Mouse (Mus musculus): ENCODE measurements at regions not wholly inside any gene's neighbourhood (a gene's known extent, or its start where the extent isn't known, plus 50 kb on each side); places are given as distances from the start of the nearest gene placed in this dataset.

DNA sequence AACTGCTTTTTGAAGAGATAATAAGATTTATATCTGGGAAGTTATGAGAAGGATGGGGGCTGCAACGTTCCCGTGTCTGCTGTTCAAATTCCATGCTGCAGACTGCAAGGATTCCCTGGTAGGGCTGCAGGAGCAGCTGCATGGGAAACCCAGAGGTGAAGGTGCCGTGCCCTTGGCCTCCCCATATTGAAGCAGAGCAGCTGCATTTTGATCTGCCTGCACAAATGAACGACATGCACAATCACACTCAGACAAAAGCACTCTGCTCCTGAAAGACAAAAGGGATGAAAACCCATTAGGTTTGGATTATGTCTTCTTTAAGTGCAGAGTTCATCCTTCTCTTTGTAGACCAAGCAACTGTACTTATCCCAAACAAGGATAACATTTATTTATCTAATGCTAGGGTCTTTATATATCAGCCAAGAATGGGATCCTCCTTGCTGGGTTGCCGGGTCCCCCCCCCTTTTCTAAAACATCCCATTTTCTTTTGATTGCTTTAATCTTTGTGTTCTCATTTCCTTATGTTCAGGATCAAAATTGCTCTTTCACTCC is 122.3 kb upstream of the Kcnh8 start:
- no peak for TF ChIP-seq CTCF (conservative IDR thresholded peaks at IDR 0.05; ENCODE audit: low read length)
- TF ChIP-seq NANOG (IDR thresholded peaks at IDR 0.05; ENCODE audit: borderline replicate concordance, low read length): peak; percentile 33; the same call in 1 of the 2 replicates
- no peak for TF ChIP-seq POU5F1 (IDR thresholded peaks at IDR 0.05; ENCODE audit: borderline replicate concordance, low read length)
- no peaks in the 10 kb centered on the region for H3K27me3 ChIP-seq (ENCODE audit: insufficient read depth, low read length)
- H3K36me3 ChIP-seq (ENCODE audit: insufficient read depth, low read length): no peaks in the 10 kb centered on the region
- no peaks in the 10 kb centered on the region for H3K4me1 ChIP-seq (replicated peaks; ENCODE audit: low read depth, low read length)
- no peak overlapping the region for H3K4me3 ChIP-seq (replicated peaks; ENCODE audit: low read length)
- H3K9me3 ChIP-seq (ENCODE audit: low read length): peaks cover 30% of the 10 kb centered on the region

- TF ChIP-seq NANOG (IDR thresholded peaks at IDR 0.05; ENCODE audit: borderline replicate concordance, low read length) (no peak), POU5F1 (IDR thresholded peaks at IDR 0.05; ENCODE audit: borderline replicate concordance, low read length) (no peak), CTCF (conservative IDR thresholded peaks at IDR 0.05; ENCODE audit: low read length) (no peak)
- H3K36me3 ChIP-seq (ENCODE audit: insufficient read depth, low read length): no peaks in the 10 kb centered on the region
- no peak overlapping the region for H3K4me3 ChIP-seq (replicated peaks; ENCODE audit: low read length)
- no peaks in the 10 kb centered on the region for H3K9me3 ChIP-seq (ENCODE audit: low read length)
- no peaks in the 10 kb centered on the region for H3K27me3 ChIP-seq (ENCODE audit: insufficient read depth, low read length)
- H3K4me1 ChIP-seq (replicated peaks; ENCODE audit: low read depth, low read length): no peaks in the 10 kb centered on the region
These were observed 95.7 kb upstream of the Kcnh8 start for GRCm38 (mm10) chr17:52506760-52507159.

- Histone ChIP-seq H3K36me3 (ENCODE audit: insufficient read depth, low read length) (no peaks in the 10 kb centered on the region), H3K4me3 (replicated peaks; ENCODE audit: low read length) (no peak overlapping the region), H3K9me3 (ENCODE audit: low read length) (no peaks in the 10 kb centered on the region), H3K4me1 (replicated peaks; ENCODE audit: low read depth, low read length) (no peaks in the 10 kb centered on the region), H3K27me3 (ENCODE audit: insufficient read depth, low read length) (no peaks in the 10 kb centered on the region)
- TF ChIP-seq NANOG (IDR thresholded peaks at IDR 0.05; ENCODE audit: borderline replicate concordance, low read length) (no peak), POU5F1 (IDR thresholded peaks at IDR 0.05; ENCODE audit: borderline replicate concordance, low read length) (no peak), CTCF (conservative IDR thresholded peaks at IDR 0.05; ENCODE audit: low read length) (no peak)
These were observed 72.2 kb upstream of the Kcnh8 start for GRCm38 (mm10) chr17:52530260-52530659.

Data from E14TG2a.4 (cell line).